Mouse (Mus musculus) gastrocnemius, adult 8-10 months (tissue): Measurements from ENCODE around the gene Prkg2. TPM values are rescaled to one million over a fixed set of nuclear protein-coding genes. Genes with fewer than 3 reads are reported as not detected.

Source experiments
- DNase-seq, 2 experiments: peaks; one replicate each; pipeline ENCODE4 v3.0.0; 2022; ENCODE audit warnings: low spot score in 2 of 2
- total RNA-seq, 4 experiments: library from RNA; stranded (reverse); gene quantifications; 2 replicates each; pipeline ENCODE4 v1.2.4; 2022

The Prkg2 gene
- total RNA-seq, 4 experiments from 2014 or later = 0.53 to 1.3 (median 0.85) TPM

DNA sequence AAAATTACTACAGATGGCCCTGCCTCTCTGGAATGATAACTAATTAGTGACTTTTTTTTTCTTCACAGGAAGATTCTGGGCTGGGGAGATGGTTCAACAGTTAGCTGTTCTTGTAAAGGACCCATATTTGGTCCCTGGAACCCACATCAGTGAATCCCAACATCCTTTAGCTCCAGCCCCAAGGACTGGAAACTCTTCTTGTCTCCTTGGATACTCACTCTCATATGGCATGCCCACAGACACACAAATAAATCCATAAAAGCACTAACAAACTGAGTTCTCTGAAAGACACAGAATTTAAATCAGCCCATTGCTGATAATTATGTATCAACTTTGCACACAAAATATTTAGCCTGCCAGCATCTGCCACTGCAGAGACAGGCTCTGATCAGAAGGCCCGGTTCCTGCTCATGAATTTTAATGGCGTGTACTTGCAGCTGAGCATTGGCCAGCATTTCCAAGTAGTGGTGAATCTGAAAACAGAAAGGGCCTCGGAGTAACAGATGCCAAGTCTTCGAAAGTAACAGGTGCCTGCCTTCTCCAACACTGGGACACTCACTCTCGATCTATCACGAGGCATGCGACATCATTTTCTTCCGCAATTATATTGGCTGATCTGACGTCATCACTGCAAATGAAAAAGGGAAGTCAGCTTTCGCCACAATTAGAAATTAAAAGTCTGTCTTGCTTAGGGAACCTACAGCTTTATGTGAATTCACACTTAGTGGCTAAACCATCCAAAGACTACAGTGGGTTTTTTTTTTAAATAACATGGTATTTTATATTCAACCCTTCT is 61.1 kb downstream of the Prkg2 start:
- DNase-seq = no peak

DNA sequence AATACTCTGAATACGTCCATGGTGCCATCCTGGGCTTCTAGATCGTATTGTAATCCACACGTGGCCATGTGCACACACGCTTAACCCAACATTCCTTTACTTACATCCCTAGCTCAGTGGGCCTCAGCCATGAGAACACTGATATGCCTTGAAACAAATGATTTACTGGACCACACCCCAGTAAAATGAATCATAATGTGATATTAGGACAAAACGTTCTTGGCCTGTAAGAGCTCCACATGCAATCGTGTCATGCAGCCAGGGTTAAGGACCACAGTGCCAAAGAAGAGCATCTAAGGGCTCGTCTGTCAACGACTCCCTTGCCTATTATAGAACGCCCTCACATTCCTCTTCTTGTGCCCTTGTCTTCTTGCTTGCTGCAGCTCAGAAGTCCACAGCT is 70.5 kb downstream of the Prkg2 start:
- no peak for DNase-seq

DNA sequence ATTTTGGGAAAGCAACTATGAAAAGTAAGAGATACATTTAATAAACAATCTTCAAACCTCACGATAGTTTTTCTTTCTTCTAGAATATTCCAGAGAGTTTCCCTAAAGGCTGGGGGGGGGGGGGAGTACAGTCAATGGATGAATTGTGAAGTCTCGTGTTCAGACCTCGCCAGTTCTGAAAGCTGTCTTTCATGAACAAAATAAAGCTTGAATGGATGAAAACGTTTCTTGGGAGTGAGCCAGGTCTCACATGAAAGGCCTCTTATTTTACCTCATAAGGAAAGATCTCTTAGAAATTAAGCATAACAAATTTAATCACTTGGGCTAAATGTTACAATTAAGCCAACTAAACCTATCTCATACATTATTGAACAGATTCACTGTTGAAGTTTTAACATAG is 72.0 kb downstream of the Prkg2 start:
- no peak for DNase-seq

DNA sequence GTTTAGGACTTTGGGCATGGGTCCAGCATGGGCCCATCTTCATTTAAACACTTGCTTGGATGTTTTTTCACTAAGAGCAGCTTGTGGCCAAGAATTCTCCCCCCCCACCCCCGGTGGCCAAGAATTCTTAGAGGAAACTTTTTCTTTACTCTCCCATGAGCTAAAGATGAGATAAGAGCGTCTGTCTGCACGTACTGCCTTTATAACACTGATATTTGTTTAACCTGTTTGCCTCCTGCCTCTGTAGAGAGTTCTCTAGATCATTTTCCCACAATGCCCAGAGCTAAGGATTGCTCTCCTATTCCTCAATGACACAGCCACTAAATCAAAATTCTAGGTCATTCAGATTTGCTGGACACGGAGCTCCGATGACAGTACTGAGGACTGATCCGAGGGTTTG is 72.8 kb downstream of the Prkg2 start:
- DNase-seq = no peak

DNA sequence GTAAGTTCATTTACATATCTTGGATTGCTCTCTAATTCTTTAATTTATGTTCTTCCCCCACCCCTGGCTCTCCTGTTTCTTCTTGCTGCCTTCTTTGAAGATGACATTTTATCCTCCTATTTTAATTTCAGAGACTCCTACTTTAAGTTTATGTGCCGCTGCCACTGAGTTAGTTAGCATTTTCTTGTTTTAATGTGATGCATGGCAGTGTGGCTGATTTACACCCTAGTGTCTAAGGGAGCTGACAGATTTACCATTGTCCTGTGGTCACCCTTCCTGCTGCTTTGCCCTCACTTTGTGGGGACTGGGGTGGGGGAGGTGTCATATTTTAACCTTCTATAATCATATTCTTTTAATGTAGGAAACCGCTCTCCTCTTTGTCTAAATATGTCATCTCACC is 74.7 kb downstream of the Prkg2 start:
- no peak for DNase-seq

DNA sequence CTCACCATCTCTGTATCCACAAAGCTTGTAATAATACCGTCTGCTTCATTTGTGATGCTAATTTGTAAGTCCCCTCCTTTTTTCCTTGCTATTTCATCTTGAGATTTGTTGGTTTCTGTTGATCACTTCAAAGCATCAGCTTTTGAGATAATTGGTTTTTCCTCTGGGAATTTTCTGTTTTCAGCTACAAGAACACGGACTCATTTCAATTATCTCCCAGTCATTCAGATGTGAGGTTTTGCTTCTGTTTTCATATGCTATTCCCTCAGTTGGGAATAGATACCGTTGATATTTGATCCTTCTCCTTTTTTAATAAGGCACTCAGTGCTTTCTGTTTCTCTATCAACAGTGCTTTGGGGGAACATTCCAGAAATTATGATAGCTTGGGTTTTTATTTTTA is 81.6 kb downstream of the Prkg2 start:
- DNase-seq = no peak

DNA sequence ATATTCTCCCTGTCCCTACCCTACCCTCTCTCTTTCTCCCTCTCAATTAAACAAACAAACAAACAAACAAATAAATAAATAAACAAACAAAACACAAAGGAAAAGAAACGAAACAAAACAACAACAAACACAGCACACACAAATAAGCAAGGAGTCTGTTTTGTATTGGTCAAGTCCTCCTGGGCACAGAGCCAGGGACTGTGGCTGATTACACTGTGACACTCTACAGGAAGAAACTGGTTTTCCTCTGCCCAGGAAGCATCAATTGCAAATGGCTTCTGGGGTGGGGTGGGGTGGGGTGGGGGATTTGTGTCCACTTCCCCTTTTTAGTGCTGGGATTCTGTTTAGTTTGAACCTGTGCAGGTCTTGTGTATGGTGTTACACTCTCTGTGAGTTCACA is 83.8 kb downstream of the Prkg2 start:
- DNase-seq = no peak

DNA sequence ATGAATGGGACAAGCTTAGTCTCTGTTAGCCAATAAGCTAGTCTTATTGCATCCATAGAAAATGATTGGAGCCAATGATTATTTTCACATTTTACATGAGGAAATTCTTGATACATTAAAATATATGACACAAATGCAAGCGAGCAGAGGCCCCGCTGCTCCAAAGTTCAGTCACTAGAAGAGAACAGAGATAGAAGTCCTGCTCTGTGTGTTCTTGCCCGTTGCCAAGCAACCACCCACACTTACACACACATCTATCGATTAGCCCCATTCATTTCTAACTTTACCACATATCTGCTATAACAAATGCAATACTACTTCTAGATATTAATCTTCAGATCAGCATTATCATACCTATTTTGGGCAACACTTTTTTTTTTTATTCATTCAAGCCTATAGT is 85.6 kb downstream of the Prkg2 start:
- DNase-seq = no peak

DNA sequence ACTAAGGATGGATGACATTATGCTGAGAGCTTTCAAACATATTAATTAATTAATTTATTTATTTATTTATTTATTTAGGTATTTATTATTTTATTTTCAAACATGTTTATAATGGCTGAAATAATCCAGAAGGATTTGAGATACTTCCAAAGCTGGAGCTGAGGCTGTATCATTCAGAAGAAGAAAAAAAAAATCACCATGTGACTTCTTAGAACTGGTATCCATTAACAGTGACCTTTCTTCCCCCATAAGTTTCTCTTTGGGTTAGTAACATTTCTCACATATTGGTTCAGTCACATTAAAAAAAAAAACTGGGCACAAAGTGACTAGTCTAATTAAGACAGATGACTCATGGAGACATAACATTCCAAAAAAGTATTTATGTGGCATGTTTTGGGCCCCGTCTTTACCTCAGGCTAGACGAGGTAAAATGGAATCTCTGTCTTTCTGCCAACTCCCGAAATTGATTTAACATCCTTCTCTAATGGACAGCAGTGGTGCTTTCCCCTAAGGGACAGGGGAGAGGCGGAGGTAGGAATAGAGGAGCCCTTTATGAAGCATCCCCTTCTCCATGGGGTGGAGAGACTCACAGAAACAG is 86.6 kb downstream of the Prkg2 start:
- no peak for DNase-seq

DNA sequence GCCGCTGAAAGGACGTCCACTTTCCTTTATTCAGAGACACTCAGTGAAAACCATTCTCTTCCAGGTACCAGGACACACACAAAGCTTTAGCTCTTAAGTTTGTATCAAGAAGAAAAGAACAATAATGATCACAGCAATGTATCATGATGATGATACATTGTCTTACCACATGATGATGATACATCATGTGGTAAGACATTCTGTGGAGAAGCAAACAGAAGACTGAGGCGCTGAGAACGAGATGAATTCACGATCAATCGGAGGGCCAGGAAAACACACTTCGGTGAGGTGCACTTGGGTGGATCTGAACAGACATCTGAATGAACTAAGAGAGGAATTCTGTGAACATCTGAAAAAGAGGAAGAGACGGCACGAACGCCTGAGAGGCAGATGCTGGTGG is 87.4 kb downstream of the Prkg2 start:
- DNase-seq = no peak

DNA sequence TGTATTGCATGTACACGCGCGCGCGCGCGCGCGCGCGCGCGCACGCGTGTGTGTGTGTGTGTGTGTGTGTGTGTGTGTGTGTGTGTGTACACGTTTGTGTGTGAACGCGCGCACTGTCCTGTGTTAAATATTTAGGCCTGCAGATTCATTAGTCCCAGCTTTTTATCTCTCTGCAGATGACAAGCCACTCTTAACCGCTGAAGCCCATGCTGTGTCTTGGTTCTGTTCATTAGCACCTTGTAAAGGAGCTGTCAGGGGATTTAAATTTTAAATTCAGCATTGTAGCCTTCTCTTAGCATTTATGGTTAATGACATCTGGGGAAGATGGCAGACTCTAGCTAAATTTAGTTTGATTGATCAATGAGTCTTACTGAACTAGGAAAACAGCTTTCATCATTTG is 90.5 kb downstream of the Prkg2 start:
- no peak for DNase-seq

DNA sequence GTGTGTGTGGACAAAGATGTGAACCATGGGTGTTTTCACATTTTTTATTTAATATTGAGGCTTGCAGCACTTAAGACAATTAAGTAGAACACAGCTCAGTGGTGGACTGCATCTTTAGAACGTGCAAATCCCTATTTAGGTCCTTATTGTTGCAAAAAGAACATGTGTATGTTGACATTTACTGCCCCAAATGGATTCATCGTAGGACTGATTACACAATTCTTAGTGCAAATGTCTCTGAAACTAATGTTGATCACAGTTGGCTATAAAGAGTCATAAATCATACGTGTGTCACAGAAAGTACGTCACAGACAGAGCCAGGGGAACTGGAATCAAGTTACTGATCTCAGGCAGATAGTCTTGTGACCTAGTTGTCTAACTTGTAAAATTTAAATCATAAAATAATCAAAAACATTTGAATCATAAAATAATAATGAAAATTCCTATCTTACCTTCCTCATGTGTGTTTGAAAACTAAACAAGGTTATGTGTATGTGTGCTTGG is 91.0 kb downstream of the Prkg2 start:
- DNase-seq = no peak

DNA sequence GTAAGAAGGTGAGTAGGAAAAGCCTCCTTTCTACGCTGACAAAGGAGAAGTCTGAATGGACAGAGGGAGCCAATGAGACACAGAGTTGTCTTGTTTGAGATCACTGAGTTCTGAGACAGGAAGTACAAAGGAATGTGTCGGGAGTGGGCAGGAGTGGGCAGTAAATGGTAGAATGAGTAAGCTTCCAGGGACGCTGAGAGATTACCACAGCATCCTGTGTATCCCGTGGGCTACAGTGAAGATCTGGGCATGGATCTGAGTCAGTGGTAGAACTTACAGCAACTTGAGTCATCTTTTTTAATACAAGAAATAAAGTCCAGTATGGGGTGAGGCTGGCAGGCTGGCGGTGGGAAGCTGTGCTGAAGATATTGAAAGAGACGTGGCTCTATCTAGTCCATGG is 93.4 kb downstream of the Prkg2 start:
- DNase-seq = no peak

DNA sequence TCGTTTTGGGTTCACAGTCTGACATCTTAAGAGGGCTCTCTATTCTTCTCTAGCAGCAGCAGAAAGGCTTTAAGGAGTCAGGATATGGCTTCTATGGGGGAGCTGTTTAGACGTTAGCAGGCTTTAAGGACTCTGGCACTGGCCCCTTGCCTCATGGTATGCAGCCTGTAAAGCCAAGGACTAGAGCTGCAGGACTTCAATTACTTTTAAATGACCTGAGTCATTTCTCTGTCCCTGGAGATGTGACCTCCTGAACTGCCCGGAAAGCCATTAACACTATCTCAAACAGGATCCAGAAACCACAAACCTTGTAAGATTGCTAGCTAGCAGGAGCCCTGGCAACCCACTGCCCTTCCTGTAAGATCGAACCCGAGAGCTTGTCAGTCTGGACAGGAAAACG is 96.4 kb downstream of the Prkg2 start:
- no peak for DNase-seq

DNA sequence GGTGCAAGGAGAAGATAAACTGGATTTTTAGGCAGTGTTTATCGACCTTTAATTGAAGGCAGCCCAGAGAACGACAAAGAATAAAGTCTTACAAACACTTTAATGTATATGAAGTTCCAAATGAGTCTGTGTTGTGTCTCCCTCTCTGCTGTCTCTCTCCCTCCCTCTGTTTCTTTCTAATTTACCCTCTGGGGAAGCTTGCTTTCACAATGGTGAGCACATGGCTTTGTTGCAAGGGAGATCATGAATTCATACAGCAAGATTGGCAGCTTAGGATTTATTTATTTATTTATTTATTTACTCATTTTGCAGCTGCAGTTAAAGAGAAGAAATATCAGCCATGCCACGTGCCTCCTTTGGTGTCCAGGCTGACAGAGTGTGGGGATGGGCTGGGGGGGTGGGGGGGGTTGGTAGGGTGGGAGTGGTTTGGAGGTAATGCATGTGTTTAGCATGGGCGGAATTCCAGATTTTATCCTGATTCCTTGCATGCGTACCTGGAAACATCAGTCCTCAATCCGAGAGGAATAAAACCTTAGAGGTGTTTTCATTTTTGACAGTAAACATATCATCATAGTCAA is 97.4 kb downstream of the Prkg2 start:
- DNase-seq = no peak

DNA sequence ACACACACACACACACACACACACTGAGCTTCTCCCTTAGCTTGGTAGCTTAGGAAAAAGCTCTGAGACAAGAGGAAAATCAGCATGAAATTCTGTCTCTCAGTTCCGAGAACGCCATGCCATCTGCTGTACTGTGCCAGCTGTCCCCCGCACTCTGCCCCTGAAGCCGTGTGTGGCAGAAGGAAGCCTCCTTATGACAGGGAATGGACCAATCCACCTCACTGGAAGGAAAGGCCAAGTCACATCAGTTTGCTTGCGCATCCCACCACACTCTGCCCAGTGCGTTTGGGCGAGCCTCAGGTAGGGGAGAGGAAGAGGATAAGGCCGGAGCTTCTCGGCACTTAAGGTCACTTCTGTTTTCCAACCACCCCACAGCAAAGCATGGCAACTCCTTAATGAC is 98.0 kb downstream of the Prkg2 start:
- DNase-seq = no peak

DNA sequence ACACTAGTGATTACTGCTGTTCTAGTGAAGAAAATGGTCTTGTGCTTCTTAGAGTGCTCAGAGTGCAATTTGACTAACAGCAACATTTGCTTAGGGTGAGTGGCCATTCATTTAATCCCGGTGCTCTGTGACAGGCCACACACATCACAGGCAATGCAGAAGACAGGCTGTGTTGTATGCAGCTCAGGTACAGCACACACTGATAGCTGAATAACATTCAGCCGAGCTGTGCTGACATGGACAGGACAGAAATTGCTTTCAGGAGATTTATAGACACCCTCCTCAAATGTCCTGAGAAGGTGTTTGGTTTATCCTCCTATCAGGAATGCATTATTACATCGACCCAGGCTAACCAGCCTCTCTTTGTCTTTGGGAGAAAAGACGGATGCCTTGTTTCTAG is 99.3 kb downstream of the Prkg2 start:
- no peak for DNase-seq

DNA sequence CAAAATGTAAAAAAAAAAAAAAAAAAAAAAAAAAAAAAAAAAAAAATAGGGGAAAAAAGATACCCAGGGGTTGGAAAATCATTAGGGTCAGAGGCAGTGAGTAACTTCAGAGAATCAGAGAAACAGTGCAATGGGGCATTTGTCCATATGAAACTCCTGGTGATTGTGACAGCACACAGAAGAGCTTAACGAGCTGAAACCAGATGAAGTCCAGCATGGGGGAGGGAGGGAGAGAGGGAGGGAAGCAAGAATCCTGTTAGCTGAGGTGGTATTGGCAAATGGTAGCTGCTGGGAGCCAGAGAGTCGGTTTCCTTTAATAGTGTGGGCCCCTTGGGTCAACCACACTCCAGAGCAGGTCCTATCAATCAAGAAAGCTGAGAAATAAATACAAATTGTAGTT is 100.5 kb downstream of the Prkg2 start:
- DNase-seq = no peak

DNA sequence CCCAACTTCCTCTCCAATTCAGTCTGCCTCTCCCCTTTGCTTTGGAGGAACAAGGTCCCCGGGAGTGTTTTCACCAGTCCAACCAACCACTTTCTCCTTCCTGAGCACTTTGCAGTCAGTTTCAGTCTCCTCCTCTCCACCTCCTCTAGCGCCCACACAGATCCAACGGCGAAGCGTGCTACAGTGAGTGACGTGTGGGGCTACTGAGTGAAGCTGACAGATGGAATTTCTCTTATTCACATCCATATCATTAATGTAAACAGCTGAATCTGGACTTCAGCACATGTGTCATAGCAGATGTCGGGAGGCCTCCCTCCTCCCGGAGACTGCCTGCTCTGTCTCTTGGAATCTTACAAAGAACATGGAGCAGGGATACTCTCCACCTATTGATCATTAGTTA is 101.2 kb downstream of the Prkg2 start:
- no peak for DNase-seq

DNA sequence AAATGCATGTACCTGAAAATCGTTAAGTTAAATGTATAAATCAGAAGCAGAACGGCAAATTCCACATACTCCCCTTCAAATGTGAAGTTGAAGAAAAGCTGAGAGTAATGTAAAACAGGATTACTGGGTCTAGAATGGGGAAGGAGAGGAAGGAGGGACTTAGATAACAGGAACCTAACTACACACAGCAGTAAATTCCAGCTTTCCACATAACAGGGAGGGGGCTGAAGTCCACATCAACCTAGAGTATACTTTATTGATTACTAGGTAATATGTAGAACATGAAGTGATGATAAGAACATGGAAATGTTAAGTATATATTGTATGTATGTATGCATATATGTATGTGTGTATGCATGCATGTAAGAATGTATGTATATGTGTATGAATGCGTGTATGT is 114.2 kb downstream of the Prkg2 start:
- no peak for DNase-seq

DNA sequence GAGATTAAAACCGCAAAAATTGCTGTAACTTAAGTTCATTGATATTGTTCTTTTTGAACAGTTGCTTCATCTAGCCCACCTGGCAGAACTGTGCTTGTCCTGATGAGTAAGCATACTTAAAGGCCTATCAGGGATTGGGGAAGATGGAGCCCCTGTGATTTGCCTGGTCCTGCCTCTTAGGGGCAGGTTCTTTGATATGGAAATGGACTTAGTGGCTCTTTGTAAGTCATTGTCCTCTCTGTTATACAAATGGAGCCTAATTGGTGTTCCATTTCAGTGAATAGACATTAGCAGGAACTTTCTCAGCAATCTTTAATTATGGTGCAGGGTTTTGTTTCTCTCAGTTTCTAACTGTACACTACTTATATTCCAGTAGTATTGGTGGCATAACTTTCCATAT is 115.5 kb downstream of the Prkg2 start:
- no peak for DNase-seq

DNA sequence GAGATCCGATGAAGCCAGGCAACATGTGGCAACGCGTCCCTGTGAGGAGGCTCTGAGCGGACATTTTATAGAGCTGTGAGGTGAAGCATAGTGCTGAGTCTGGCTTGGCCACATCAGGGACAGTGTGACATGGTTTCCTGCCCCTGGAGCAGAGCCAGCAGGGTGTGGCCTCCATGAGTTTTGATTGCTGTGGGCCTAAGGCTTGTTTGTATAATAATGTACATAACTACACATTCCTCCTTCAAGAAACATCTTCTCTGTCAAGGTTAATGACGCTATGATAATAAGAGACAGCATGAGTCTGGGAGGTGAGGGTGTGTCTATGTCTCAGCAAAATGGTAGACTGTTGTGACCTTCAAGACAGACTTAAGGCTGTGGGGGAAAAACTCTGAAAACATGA is 118.4 kb downstream of the Prkg2 start:
- no peak for DNase-seq

DNA sequence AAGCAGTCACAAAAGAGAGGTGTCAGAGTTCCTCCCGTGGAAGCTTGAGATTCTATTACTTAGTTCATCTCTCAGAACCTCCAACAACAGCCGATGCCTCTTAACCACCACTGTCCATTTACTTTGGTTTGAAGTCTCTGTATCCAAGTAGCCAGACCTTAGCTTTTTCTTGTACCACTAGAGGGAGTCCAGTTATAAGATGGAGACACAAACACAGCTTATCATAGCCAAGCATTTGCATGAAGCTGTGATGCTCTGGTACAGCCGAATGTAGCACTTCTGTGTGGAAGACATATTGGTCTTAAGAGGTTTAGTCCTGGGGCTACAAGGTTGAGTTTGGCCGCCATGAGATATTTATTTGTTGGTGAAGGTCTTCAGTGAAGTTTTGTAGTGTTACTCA is 134.8 kb downstream of the Prkg2 start:
- DNase-seq = no peak
